Mouse (Mus musculus) hindbrain, embryonic 16.5 days (tissue): ENCODE measurements at regions not wholly inside any gene's neighbourhood (a gene's known extent, or its start where the extent isn't known, plus 50 kb on each side); places are given as distances from the start of the nearest gene placed in this dataset.

Source experiments
- ATAC-seq: fragments of 200-750 bp; cut with Nextera tagmentation; 2 replicates; pipeline ENCODE4 v1.8.0; 2017; ENCODE audit warnings: moderate TSS enrichment, moderate library complexity
- H3K27ac ChIP-seq: fragments of 300-500 bp; sonication (generic); 2 replicates; pipeline ENCODE4 v1.5.1; 2014; ENCODE audit warnings: low read depth, mild to moderate bottlenecking, control low read depth, low read length, moderate library complexity
- H3K27me3 ChIP-seq: fragments of 300-500 bp; sonication (generic); replicated peaks from 2 replicates; pipeline ENCODE4 v1.6.1; 2014; ENCODE audit warnings: low read length; ENCODE audit not compliant: control insufficient read depth, insufficient read depth
- H3K36me3 ChIP-seq: fragments of 300-500 bp; sonication (generic); 2 replicates; pipeline ENCODE4 v1.6.1; 2014; ENCODE audit warnings: mild to moderate bottlenecking, low read length, moderate library complexity, mixed read lengths; ENCODE audit not compliant: control insufficient read depth, insufficient read depth
- H3K4me1 ChIP-seq: fragments of 300-500 bp; sonication (generic); 2 replicates; pipeline ENCODE4 v1.6.1; 2014; ENCODE audit warnings: low read depth, low read length; ENCODE audit not compliant: control insufficient read depth, insufficient read depth
- H3K4me2 ChIP-seq: fragments of 300-500 bp; sonication (generic); 2 replicates; pipeline ENCODE4 v1.6.1; 2014; ENCODE audit warnings: mild to moderate bottlenecking, low read length, control low read depth, moderate library complexity
- H3K4me3 ChIP-seq: fragments of 300-500 bp; sonication (generic); 2 replicates; pipeline ENCODE4 v1.5.1; 2014; ENCODE audit warnings: mild to moderate bottlenecking, low read length, control low read depth, moderate library complexity
- H3K9ac ChIP-seq: fragments of 300-500 bp; sonication (generic); 2 replicates; pipeline ENCODE4 v1.6.1; 2014; ENCODE audit warnings: low read depth, mild to moderate bottlenecking, control low read depth, low read length, moderate library complexity
- H3K9me3 ChIP-seq: fragments of 300-500 bp; sonication (generic); 2 replicates; pipeline ENCODE4 v1.6.1; 2014; ENCODE audit warnings: mild to moderate bottlenecking, low read length, moderate library complexity; ENCODE audit not compliant: control insufficient read depth
- WGBS: fragments of 180-500 bp; shearing (Covaris S2); extraction: QIAGEN DNeasy Blood & Tissue Kit; methylation state at CpG from one replicate; pipeline ENCODE4 v1.1.7; 2014; 5-methylcytosine and 5-hydroxymethylcytosine counted together

- Histone ChIP-seq H3K4me3 (no peak overlapping the region), H3K9ac (no peak overlapping the region), H3K27ac (no peak overlapping the region), H3K4me2 (no peak overlapping the region), H3K4me1 (no peaks in the 10 kb centered on the region), H3K9me3 (no peaks in the 10 kb centered on the region), H3K27me3 (no peaks in the 10 kb centered on the region), H3K36me3 (no peaks in the 10 kb centered on the region)
- ATAC-seq, result no peak
- 80% methylated on average over 10 of the region's 10 CpGs for WGBS
Measured at GRCm38 (mm10) chr9:16852458-16853026, 351.5 kb upstream of the Fat3 start.

- no peak for ATAC-seq
- Histone ChIP-seq H3K4me3 (no peak overlapping the region), H3K27me3 (no peaks in the 10 kb centered on the region), H3K9me3 (no peaks in the 10 kb centered on the region), H3K4me2 (no peak overlapping the region), H3K36me3 (no peaks in the 10 kb centered on the region), H3K27ac (no peak overlapping the region), H3K9ac (no peak overlapping the region), H3K4me1 (no peaks in the 10 kb centered on the region)
- 78% methylated on average over 2 of the region's 2 CpGs for WGBS
Measured at GRCm38 (mm10) chr9:16808494-16808893, 307.4 kb upstream of the Fat3 start.

- no peaks in the 10 kb centered on the region for H3K27me3 ChIP-seq
- no peaks in the 10 kb centered on the region for H3K9me3 ChIP-seq
- no peaks in the 10 kb centered on the region for H3K36me3 ChIP-seq
- H3K4me2 ChIP-seq, result no peak overlapping the region
- H3K4me1 ChIP-seq, result no peaks in the 10 kb centered on the region
- no peak for ATAC-seq
- H3K9ac ChIP-seq, result no peak overlapping the region
- no peak overlapping the region for H3K27ac ChIP-seq
- H3K4me3 ChIP-seq, result no peak overlapping the region
Measured at GRCm38 (mm10) chr9:16772867-16773266, 271.8 kb upstream of the Fat3 start.

GRCm38 (mm10) chr9:16727653-16728052 lies 226.6 kb upstream of the Fat3 start:
- Histone ChIP-seq H3K9me3 (no peaks in the 10 kb centered on the region), H3K36me3 (no peaks in the 10 kb centered on the region), H3K27me3 (no peaks in the 10 kb centered on the region), H3K9ac (no peak overlapping the region), H3K4me1 (no peaks in the 10 kb centered on the region), H3K27ac (no peak overlapping the region), H3K4me3 (no peak overlapping the region), H3K4me2 (no peak overlapping the region)
- WGBS, result 88% methylated on average over 2 of the region's 2 CpGs
- ATAC-seq, result no peak

GRCm38 (mm10) chr9:16702431-16702830 lies 201.3 kb upstream of the Fat3 start:
- WGBS, result 74% methylated on average over 3 of the region's 3 CpGs
- H3K4me1 ChIP-seq, result no peaks in the 10 kb centered on the region
- no peak overlapping the region for H3K27ac ChIP-seq
- no peak overlapping the region for H3K9ac ChIP-seq
- H3K4me3 ChIP-seq, result no peak overlapping the region
- no peak overlapping the region for H3K4me2 ChIP-seq
- no peaks in the 10 kb centered on the region for H3K36me3 ChIP-seq
- H3K27me3 ChIP-seq, result no peaks in the 10 kb centered on the region
- ATAC-seq, result no peak
- no peaks in the 10 kb centered on the region for H3K9me3 ChIP-seq

GRCm38 (mm10) chr9:16661527-16661926 lies 160.4 kb upstream of the Fat3 start:
- no peaks in the 10 kb centered on the region for H3K4me1 ChIP-seq
- H3K27me3 ChIP-seq, result no peaks in the 10 kb centered on the region
- H3K4me2 ChIP-seq, result no peak overlapping the region
- ATAC-seq, result no peak
- no peaks in the 10 kb centered on the region for H3K36me3 ChIP-seq
- H3K9ac ChIP-seq, result no peak overlapping the region
- H3K9me3 ChIP-seq, result no peaks in the 10 kb centered on the region
- no peak overlapping the region for H3K4me3 ChIP-seq
- H3K27ac ChIP-seq, result no peak overlapping the region
- WGBS, result 54% methylated on average over 2 of the region's 2 CpGs

GRCm38 (mm10) chr9:16660940-16661339 lies 159.9 kb upstream of the Fat3 start:
- H3K9me3 ChIP-seq, result no peaks in the 10 kb centered on the region
- H3K4me2 ChIP-seq, result no peak overlapping the region
- ATAC-seq, result no peak
- no peak overlapping the region for H3K27ac ChIP-seq
- H3K9ac ChIP-seq, result no peak overlapping the region
- no peaks in the 10 kb centered on the region for H3K36me3 ChIP-seq
- no peak overlapping the region for H3K4me3 ChIP-seq
- 33% methylated on average over 3 of the region's 3 CpGs for WGBS
- H3K27me3 ChIP-seq, result no peaks in the 10 kb centered on the region
- H3K4me1 ChIP-seq, result no peaks in the 10 kb centered on the region
